Mouse (Mus musculus): ENCODE data around the gene Nup210. TPM values are rescaled to one million over a fixed set of nuclear protein-coding genes. Genes with fewer than 3 reads are reported as not detected.

Gene Nup210
- polyA plus RNA-seq (2015; fragmentation: Nextera tagmentation; extraction: Ambion mirVana): 25.7 and 27.5 TPM in 2 replicates

- ATAC-seq (ENCODE audit: borderline replicate concordance, extremely low read depth, low FRiP score, low TSS enrichment): peak; percentile 94
- WGBS: 1% methylated on average over 91 of the region's 93 CpGs
- peaks cover 16% of the 10 kb centered on the region for H3K4me1 ChIP-seq
- peak within 1 kb of the TSS; percentile 76 for H3K27ac ChIP-seq
- peak within 1 kb of the TSS; percentile 72 for H3K4me3 ChIP-seq
- H3K27me3 ChIP-seq: peaks cover 4% of the 10 kb centered on the region; the same call in 1 of the 2 replicates
- no peaks in the 10 kb centered on the region for H3K36me3 ChIP-seq
- peak within 1 kb of the TSS; percentile 98 for H3K4me2 ChIP-seq
- peak within 1 kb of the TSS; percentile 62 for H3K9ac ChIP-seq
- H3K9me3 ChIP-seq: no peaks in the 10 kb centered on the region
Measured at GRCm38 (mm10) chr6:91116244-91117145, at the start of gene Nup210. TSS of gene Nup210 (minus strand) at chr6:91116829.

GRCm38 (mm10) chr6:91165210-91165609 is 48.6 kb upstream of the Nup210 start:
- no peak overlapping the region for H3K4me2 ChIP-seq
- H3K4me3 ChIP-seq: no peak overlapping the region
- ATAC-seq (ENCODE audit: borderline replicate concordance, extremely low read depth, low FRiP score, low TSS enrichment): no peak
- WGBS: 29% methylated on average over 3 of the region's 3 CpGs
- no peaks in the 10 kb centered on the region for H3K36me3 ChIP-seq
- no peaks in the 10 kb centered on the region for H3K27me3 ChIP-seq
- H3K4me1 ChIP-seq: no peaks in the 10 kb centered on the region; the same call in 1 of the 2 replicates
- no peak overlapping the region for H3K27ac ChIP-seq
- no peak overlapping the region for H3K9ac ChIP-seq
- H3K9me3 ChIP-seq: no peaks in the 10 kb centered on the region

- Histone ChIP-seq H3K9me3 (no peaks in the 10 kb centered on the region), H3K9ac (no peak overlapping the region), H3K4me3 (no peak overlapping the region), H3K4me1 (no peaks in the 10 kb centered on the region; the same call in 1 of the 2 replicates), H3K36me3 (no peaks in the 10 kb centered on the region), H3K4me2 (no peak overlapping the region), H3K27me3 (no peaks in the 10 kb centered on the region), H3K27ac (no peak overlapping the region)
- WGBS: 74% methylated on average over 2 of the region's 2 CpGs
- no peak for ATAC-seq (ENCODE audit: borderline replicate concordance, extremely low read depth, low FRiP score, low TSS enrichment)
Measured at GRCm38 (mm10) chr6:91164584-91164983, 48.0 kb upstream of the Nup210 start.

GRCm38 (mm10) chr6:91163195-91163911 is 46.7 kb upstream of the Nup210 start:
- ATAC-seq (ENCODE audit: borderline replicate concordance, extremely low read depth, low FRiP score, low TSS enrichment): peak; percentile 36; the same call in 1 of the 2 replicates
- no peak overlapping the region for H3K4me3 ChIP-seq
- no peak overlapping the region for H3K27ac ChIP-seq
- H3K4me2 ChIP-seq: no peak overlapping the region
- H3K9me3 ChIP-seq: no peaks in the 10 kb centered on the region
- WGBS: 59% methylated on average over 5 of the region's 5 CpGs
- peaks cover 5% of the 10 kb centered on the region for H3K4me1 ChIP-seq
- no peak overlapping the region for H3K9ac ChIP-seq
- H3K36me3 ChIP-seq: no peaks in the 10 kb centered on the region
- H3K27me3 ChIP-seq: no peaks in the 10 kb centered on the region

- H3K27ac ChIP-seq: no peak overlapping the region
- H3K9me3 ChIP-seq: no peaks in the 10 kb centered on the region
- no peak overlapping the region for H3K4me3 ChIP-seq
- no peaks in the 10 kb centered on the region for H3K27me3 ChIP-seq
- no peak overlapping the region for H3K9ac ChIP-seq
- no peaks in the 10 kb centered on the region for H3K36me3 ChIP-seq
- ATAC-seq (ENCODE audit: borderline replicate concordance, extremely low read depth, low FRiP score, low TSS enrichment): no peak
- peaks cover 9% of the 10 kb centered on the region for H3K4me1 ChIP-seq
- no peak overlapping the region for H3K4me2 ChIP-seq
- 75% methylated on average over 5 of the region's 5 CpGs for WGBS
Measured at GRCm38 (mm10) chr6:91162314-91162713, 45.7 kb upstream of the Nup210 start.

- no peak for ATAC-seq (ENCODE audit: borderline replicate concordance, extremely low read depth, low FRiP score, low TSS enrichment)
- Histone ChIP-seq H3K4me2 (no peak overlapping the region), H3K9me3 (no peaks in the 10 kb centered on the region), H3K36me3 (no peaks in the 10 kb centered on the region), H3K4me3 (no peak overlapping the region), H3K27ac (no peak overlapping the region), H3K27me3 (no peaks in the 10 kb centered on the region), H3K9ac (no peak overlapping the region), H3K4me1 (peaks cover 13% of the 10 kb centered on the region)
- 63% methylated on average over 6 of the region's 6 CpGs for WGBS
Measured at GRCm38 (mm10) chr6:91161506-91162235, 45.0 kb upstream of the Nup210 start.

GRCm38 (mm10) chr6:91160976-91161375 is 44.3 kb upstream of the Nup210 start:
- Histone ChIP-seq H3K27me3 (no peaks in the 10 kb centered on the region), H3K4me3 (no peak overlapping the region), H3K27ac (no peak overlapping the region), H3K36me3 (no peaks in the 10 kb centered on the region), H3K9ac (no peak overlapping the region), H3K4me1 (peaks cover 17% of the 10 kb centered on the region), H3K9me3 (no peaks in the 10 kb centered on the region), H3K4me2 (no peak overlapping the region)
- WGBS: 81% methylated on average over 2 of the region's 2 CpGs
- ATAC-seq (ENCODE audit: borderline replicate concordance, extremely low read depth, low FRiP score, low TSS enrichment): no peak

- Histone ChIP-seq H3K27ac (no peak overlapping the region), H3K27me3 (no peaks in the 10 kb centered on the region), H3K9ac (no peak overlapping the region), H3K9me3 (no peaks in the 10 kb centered on the region), H3K36me3 (no peaks in the 10 kb centered on the region), H3K4me1 (peaks cover 17% of the 10 kb centered on the region), H3K4me3 (no peak overlapping the region), H3K4me2 (no peak overlapping the region)
- 26% methylated on average over 3 of the region's 3 CpGs for WGBS
- no peak for ATAC-seq (ENCODE audit: borderline replicate concordance, extremely low read depth, low FRiP score, low TSS enrichment)
Measured at GRCm38 (mm10) chr6:91160399-91160798, 43.8 kb upstream of the Nup210 start.

GRCm38 (mm10) chr6:91159047-91159446 is 42.4 kb upstream of the Nup210 start:
- H3K36me3 ChIP-seq: no peaks in the 10 kb centered on the region
- no peaks in the 10 kb centered on the region for H3K9me3 ChIP-seq
- 71% methylated on average over 9 of the region's 9 CpGs for WGBS
- 0 out of 2 replicates have a peak, but pooled peaks cover 1% of the 10 kb centered on the region for H3K27me3 ChIP-seq
- peaks cover 18% of the 10 kb centered on the region for H3K4me1 ChIP-seq
- H3K4me2 ChIP-seq: no peak overlapping the region
- no peak overlapping the region for H3K27ac ChIP-seq
- H3K9ac ChIP-seq: no peak overlapping the region
- no peak for ATAC-seq (ENCODE audit: borderline replicate concordance, extremely low read depth, low FRiP score, low TSS enrichment)
- H3K4me3 ChIP-seq: no peak overlapping the region

- WGBS: 29% methylated on average over 6 of the region's 6 CpGs
- 0 out of 2 replicates have a peak, but pooled peaks cover 4% of the 10 kb centered on the region for H3K27me3 ChIP-seq
- H3K9me3 ChIP-seq: no peaks in the 10 kb centered on the region
- H3K36me3 ChIP-seq: no peaks in the 10 kb centered on the region
- H3K9ac ChIP-seq: peak overlapping the region; percentile 70
- H3K4me3 ChIP-seq: peak overlapping the region; percentile 60
- H3K4me2 ChIP-seq: peak overlapping the region; percentile 80
- peaks cover 28% of the 10 kb centered on the region for H3K4me1 ChIP-seq
- peak overlapping the region; percentile 57; the same call in 1 of the 2 replicates for H3K27ac ChIP-seq
- ATAC-seq (ENCODE audit: borderline replicate concordance, extremely low read depth, low FRiP score, low TSS enrichment): no peak
Measured at GRCm38 (mm10) chr6:91157237-91157570, 40.6 kb upstream of the Nup210 start.

GRCm38 (mm10) chr6:91156554-91157236 is 40.1 kb upstream of the Nup210 start, which contains the start of gene Hdac11:
TSS of gene Hdac11 (plus strand) at chr6:91156665.
- Histone ChIP-seq H3K27ac (peak within 1 kb of the TSS; percentile 57), H3K4me1 (peaks cover 28% of the 10 kb centered on the region), H3K36me3 (no peaks in the 10 kb centered on the region), H3K9ac (peak within 1 kb of the TSS; percentile 70), H3K9me3 (no peaks in the 10 kb centered on the region), H3K4me2 (peak within 1 kb of the TSS; percentile 80), H3K4me3 (peak within 1 kb of the TSS; percentile 60), H3K27me3 (0 out of 2 replicates have a peak, but pooled peaks cover 4% of the 10 kb centered on the region)
- WGBS: under 1% methylated on average over 42 of the region's 42 CpGs
- ATAC-seq (ENCODE audit: borderline replicate concordance, extremely low read depth, low FRiP score, low TSS enrichment): peak; percentile 97

Data from lung, embryonic 15.5 days (tissue).